Mouse (Mus musculus): Measurements from ENCODE around the gene Sbno1.

GRCm38 (mm10) chr5:124446301-124446881 is 20.6 kb upstream of the Sbno1 start:
- no peak for TF ChIP-seq POLR2A (IDR thresholded peaks at IDR 0.05; ENCODE audit: borderline replicate concordance, insufficient read depth, low read length)
- TF ChIP-seq CTCF (IDR thresholded peaks at IDR 0.05; ENCODE audit: borderline replicate concordance, insufficient read depth, low read depth, low read length), result no peak

All from cerebellum, adult 2 months (tissue).